Comparison of ENCODE assay signal across 8 mouse cellular contexts in genomic region chr17:24220435-24221411, GRCm38 (mm10). TPM values are rescaled to one million over a fixed set of nuclear protein-coding genes. Genes with fewer than 3 reads are reported as not detected.
DNase-seq lines count a peak whose midpoint lies in the region; ATAC-seq and TF ChIP-seq lines count a peak whose summit lies in the region.

Gene Tedc2, minus strand, starts transcription at chr17:24220851.

- no peaks in the 10 kb centered on the region for H3K79me2 ChIP-seq in heart, adult 2 months (replicated peaks; ENCODE audit: control insufficient read depth, insufficient read depth, low read length)

- no peaks in the 10 kb centered on the region for H3K27me3 ChIP-seq in embryonic facial prominence, embryonic 13.5 days
- no peaks in the 10 kb centered on the region for H3K27me3 ChIP-seq in heart, adult 2 months (ENCODE audit: control insufficient read depth, insufficient read depth, low read length)
- H3K27me3 ChIP-seq in limb, embryonic 12.5 days: no peaks in the 10 kb centered on the region
- H3K27me3 ChIP-seq in midbrain, embryonic 14.5 days (ENCODE audit: control insufficient read depth, insufficient read depth, low read length): no peaks in the 10 kb centered on the region

- H3K36me3 ChIP-seq in embryonic facial prominence, embryonic 13.5 days: peaks cover 61% of the 10 kb centered on the region
- no peaks in the 10 kb centered on the region for H3K36me3 ChIP-seq in heart, adult 2 months (ENCODE audit: control insufficient read depth, insufficient read depth, low read length)
- peaks cover 68% of the 10 kb centered on the region for H3K36me3 ChIP-seq in limb, embryonic 12.5 days
- peaks cover 50% of the 10 kb centered on the region for H3K36me3 ChIP-seq in midbrain, embryonic 14.5 days (ENCODE audit: control insufficient read depth, insufficient read depth, low read length)

- DNase-seq in 416B (ENCODE audit: low read depth): peak; percentile 98
- peak; percentile 73 to 88 for DNase-seq in adrenal gland, postnatal 4 days (ENCODE audit: low spot score in 2 of 2)
- peak; percentile 95 to 96 for DNase-seq in heart, adult 2 months
- peak; percentile 97 to 98 for DNase-seq in kidney, adult 8-10 months
- peak; percentile 94 for DNase-seq in midbrain, embryonic 14.5 days
- DNase-seq in spleen, adult 12 weeks (ENCODE audit: low spot score): peak; percentile 80

- H3K27ac ChIP-seq in embryonic facial prominence, embryonic 13.5 days: peak within 1 kb of the TSS; percentile 65; the same call in 1 of the 2 replicates
- H3K27ac ChIP-seq in heart, adult 2 months: peak within 1 kb of the TSS; percentile 70
- peak within 1 kb of the TSS; percentile 67 for H3K27ac ChIP-seq in limb, embryonic 12.5 days
- H3K27ac ChIP-seq in midbrain, embryonic 14.5 days (replicated peaks; ENCODE audit: low read depth, low read length): peak within 1 kb of the TSS; percentile 54

- TF ChIP-seq POLR2A in heart, adult 2 months (IDR thresholded peaks at IDR 0.05; ENCODE audit: insufficient read depth, low read depth, low read length): peak; percentile 73

- ATAC-seq in embryonic facial prominence, embryonic 13.5 days (ENCODE audit: insufficient number of reproducible peaks, insufficient read depth, low FRiP score, low TSS enrichment, low read depth): peak; percentile 86
- ATAC-seq in limb, embryonic 12.5 days (ENCODE audit: insufficient number of reproducible peaks, insufficient read depth, low FRiP score, low TSS enrichment, low read depth): peak; percentile 87
- ATAC-seq in midbrain, embryonic 14.5 days (ENCODE audit: low FRiP score, low TSS enrichment): peak; percentile 92

- TF ChIP-seq EP300 in heart, adult 2 months (IDR thresholded peaks at IDR 0.05; ENCODE audit: insufficient read depth, low read depth, low read length): peak; percentile 76; the same call in 1 of the 2 replicates

- H3K4me3 ChIP-seq in embryonic facial prominence, embryonic 13.5 days: peak within 1 kb of the TSS; percentile 82
- H3K4me3 ChIP-seq in heart, adult 2 months: peak within 1 kb of the TSS; percentile 75
- H3K4me3 ChIP-seq in limb, embryonic 12.5 days (replicated peaks): peak within 1 kb of the TSS; percentile 78
- H3K4me3 ChIP-seq in midbrain, embryonic 14.5 days (replicated peaks; ENCODE audit: low read depth, low read length): peak within 1 kb of the TSS; percentile 75

- TF ChIP-seq CTCF in heart, adult 2 months (IDR thresholded peaks at IDR 0.05): no peak

- 6% methylated on average over 41 of the region's 41 CpGs for WGBS in embryonic facial prominence, embryonic 13.5 days
- 2% methylated on average over 41 of the region's 41 CpGs for WGBS in heart, adult 2 months
- 6% methylated on average over 41 of the region's 41 CpGs for WGBS in limb, embryonic 12.5 days
- WGBS in midbrain, embryonic 14.5 days: 6% methylated on average over 41 of the region's 41 CpGs

- no peaks in the 10 kb centered on the region for H3K9me3 ChIP-seq in embryonic facial prominence, embryonic 13.5 days
- H3K9me3 ChIP-seq in limb, embryonic 12.5 days: no peaks in the 10 kb centered on the region
- no peaks in the 10 kb centered on the region for H3K9me3 ChIP-seq in midbrain, embryonic 14.5 days (ENCODE audit: control insufficient read depth, low read length)

- peak within 1 kb of the TSS; percentile 92 for H3K4me2 ChIP-seq in embryonic facial prominence, embryonic 13.5 days
- H3K4me2 ChIP-seq in limb, embryonic 12.5 days: peak within 1 kb of the TSS; percentile 94
- H3K4me2 ChIP-seq in midbrain, embryonic 14.5 days (ENCODE audit: low read length): peak within 1 kb of the TSS; percentile 93

- H3K9ac ChIP-seq in embryonic facial prominence, embryonic 13.5 days: peak within 1 kb of the TSS; percentile 85
- H3K9ac ChIP-seq in heart, adult 2 months (ENCODE audit: low read depth, low read length): peak within 1 kb of the TSS; percentile 92
- peak within 1 kb of the TSS; percentile 82 for H3K9ac ChIP-seq in limb, embryonic 12.5 days (replicated peaks)
- H3K9ac ChIP-seq in midbrain, embryonic 14.5 days (replicated peaks; ENCODE audit: low read length): peak within 1 kb of the TSS; percentile 76

- H3K4me1 ChIP-seq in embryonic facial prominence, embryonic 13.5 days: peaks cover 15% of the 10 kb centered on the region
- H3K4me1 ChIP-seq in heart, adult 2 months (ENCODE audit: control insufficient read depth, insufficient read depth, low read length): peaks cover 4% of the 10 kb centered on the region
- peaks cover 16% of the 10 kb centered on the region for H3K4me1 ChIP-seq in limb, embryonic 12.5 days (replicated peaks)
- H3K4me1 ChIP-seq in midbrain, embryonic 14.5 days (ENCODE audit: control insufficient read depth, insufficient read depth, low read length): peaks cover 8% of the 10 kb centered on the region

- intact Hi-C loops in heart, adult 2 months (cut with DNase I): loop anchor here (1.0 kb wide), 1 partner anchor 13 kb away; no protein-coding TSS in a partner anchor

RNA-seq across cellular contexts. Expression of gene Tedc2, which starts in this region (rescaled TPM):
- 10 to 100 TPM; 13.8 to 17.6 TPM for total RNA-seq in adrenal gland, postnatal 4 days (2021)
- polyA plus RNA-seq in embryonic facial prominence, embryonic 13.5 days (2015; fragmentation: Nextera tagmentation; extraction: Ambion mirVana): 15.7 and 16.3 TPM in 2 replicates
- total RNA-seq in heart, adult 2 months (2021): 1 to 10 TPM; 2.0 TPM
- 3.8 and 5.2 TPM in 2 replicates for polyA plus RNA-seq in heart, adult 2 months (2012; rRNA removed)
- polyA plus RNA-seq in limb, embryonic 12.5 days (2016; fragmentation: Nextera tagmentation; extraction: Ambion mirVana): 18.3 and 20.2 TPM in 2 replicates
- 8.0 and 9.0 TPM in 2 replicates for polyA plus RNA-seq in midbrain, embryonic 14.5 days (2014; fragmentation: Nextera tagmentation; extraction: Ambion mirVana)

Comparison
In these comparisons a context has a peak if more than half of its experiments do, and no peak if none do; other contexts are left out.
1. Peak in every context shown above with its lines: DNase-seq, ATAC-seq, H3K4me3 ChIP-seq and H3K27ac ChIP-seq.
2. RNA of gene Tedc2 (total RNA-seq): 13.8 to 17.6 TPM in adrenal gland, postnatal 4 days; 2.0 TPM in heart, adult 2 months; every median in the first group is over 4 times any median in the second.